Mouse (Mus musculus) thymus, postnatal 10 days (tissue): ENCODE data around the gene Naaladl2.

Source experiments
- DNase-seq, 2 experiments: peaks; one replicate each; pipeline ENCODE4 v3.0.0; 2021; ENCODE audit warnings: low spot score in 2 of 2

Gene Naaladl2

GRCm38 (mm10) chr3:24690162-24690915 lies 453.7 kb downstream of the Naaladl2 start:
- no peak for DNase-seq

GRCm38 (mm10) chr3:24670500-24670899 lies 473.6 kb downstream of the Naaladl2 start:
- DNase-seq = no peak

GRCm38 (mm10) chr3:24668052-24668916 lies 475.8 kb downstream of the Naaladl2 start:
- DNase-seq = no peak

- no peak for DNase-seq
These were observed 478.7 kb downstream of the Naaladl2 start for GRCm38 (mm10) chr3:24665408-24665807.

- DNase-seq = no peak
These were observed 480.3 kb downstream of the Naaladl2 start for GRCm38 (mm10) chr3:24663749-24664148.

GRCm38 (mm10) chr3:24630032-24630431 lies 514.0 kb downstream of the Naaladl2 start:
- no peak for DNase-seq

- no peak for DNase-seq
These were observed 538.6 kb downstream of the Naaladl2 start for GRCm38 (mm10) chr3:24605485-24605884.

- no peak for DNase-seq
These were observed 539.2 kb downstream of the Naaladl2 start for GRCm38 (mm10) chr3:24604791-24605320.

GRCm38 (mm10) chr3:24595447-24595846 lies 548.6 kb downstream of the Naaladl2 start:
- no peak for DNase-seq

- no peak for DNase-seq
These were observed 587.4 kb downstream of the Naaladl2 start for GRCm38 (mm10) chr3:24556617-24557016.

- DNase-seq = no peak
These were observed 590.4 kb downstream of the Naaladl2 start for GRCm38 (mm10) chr3:24553701-24554100.

- no peak for DNase-seq
These were observed 591.4 kb downstream of the Naaladl2 start for GRCm38 (mm10) chr3:24552631-24553030.

GRCm38 (mm10) chr3:24533775-24534458 lies 610.1 kb downstream of the Naaladl2 start:
- no peak for DNase-seq

- DNase-seq = no peak
These were observed 629.1 kb downstream of the Naaladl2 start for GRCm38 (mm10) chr3:24514918-24515317.

GRCm38 (mm10) chr3:24486456-24487112 lies 657.5 kb downstream of the Naaladl2 start:
- no peak for DNase-seq

GRCm38 (mm10) chr3:24463941-24464340 lies 680.1 kb downstream of the Naaladl2 start:
- no peak for DNase-seq

GRCm38 (mm10) chr3:24440621-24441020 lies 703.4 kb downstream of the Naaladl2 start:
- no peak for DNase-seq

- no peak for DNase-seq
These were observed 711.3 kb downstream of the Naaladl2 start for GRCm38 (mm10) chr3:24432761-24433160.

GRCm38 (mm10) chr3:24391737-24392136 lies 752.3 kb downstream of the Naaladl2 start:
- no peak for DNase-seq

- DNase-seq = no peak
These were observed 752.8 kb downstream of the Naaladl2 start for GRCm38 (mm10) chr3:24391311-24391710.

GRCm38 (mm10) chr3:24355010-24355409 lies 789.1 kb downstream of the Naaladl2 start:
- no peak for DNase-seq
